Mouse (Mus musculus): ENCODE data around the gene Sumo1. TPM values are rescaled to one million over a fixed set of nuclear protein-coding genes. Genes with fewer than 3 reads are reported as not detected.
A peak's percentile ranks its signal among the peaks of the same experiment; 100 is the strongest.

The Sumo1 gene
- total and polyA plus RNA-seq, 3 experiments = 129 to 131 TPM; not detected in 1

DNA sequence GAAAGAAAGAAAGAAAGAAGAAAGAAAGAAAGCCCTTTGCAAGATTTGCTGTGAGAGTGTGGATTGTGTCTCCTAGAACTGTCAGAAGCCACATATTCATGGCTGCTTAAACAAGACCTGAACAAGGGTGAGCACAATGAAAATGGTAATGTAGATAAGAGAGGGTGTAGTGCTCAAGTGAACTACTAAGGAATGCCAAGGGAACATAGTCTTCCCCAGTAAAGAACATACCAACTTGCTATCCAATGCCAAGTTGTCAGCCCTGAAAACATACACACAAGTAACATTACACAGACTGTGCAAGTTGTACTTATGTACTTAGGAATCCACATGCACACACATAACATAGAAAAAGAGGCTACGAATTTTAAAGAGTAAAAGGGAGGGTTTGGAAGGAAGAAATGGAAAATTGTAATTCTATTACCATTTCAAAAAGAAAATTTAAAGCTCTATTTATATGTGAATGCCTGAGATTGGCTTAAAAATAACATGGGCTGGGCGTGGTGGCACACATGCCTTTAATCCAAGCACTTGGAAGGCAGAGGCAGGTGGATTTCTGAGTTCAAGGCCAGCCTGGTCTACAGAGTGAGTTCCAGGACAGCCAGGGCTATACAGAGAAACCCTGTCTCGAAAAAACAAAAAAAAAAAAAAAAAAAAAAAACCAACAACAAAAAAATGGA is 7.0 kb downstream of the Sumo1 start:
- no peaks in the 10 kb centered on the region for H3K27me3 ChIP-seq (ENCODE audit: control insufficient read depth in 1 of 2, insufficient read depth in 2 of 2, low read length in 2 of 2)
- peaks cover 5 to 13% of the 10 kb centered on the region in 2 experiments; a peak in 3 of 4 replicates for H3K4me1 ChIP-seq (ENCODE audit: control insufficient read depth in 1 of 2, insufficient read depth in 2 of 2, low read length in 2 of 2)
- H3K9ac ChIP-seq (ENCODE audit: control insufficient read depth, low read depth, low read length, poor library complexity, severe bottlenecking) = no peak overlapping the region
- DNase-seq (ENCODE audit: low read depth, low spot score) = no peak
- no peak overlapping the region for H3K27ac ChIP-seq (ENCODE audit: control insufficient read depth, low read depth, low read length)
- no peak for TF ChIP-seq POLR2AphosphoS5 (IDR thresholded peaks at IDR 0.05; ENCODE audit: borderline replicate concordance, low read depth, low read length)
- TF ChIP-seq EP300 (IDR thresholded peaks at IDR 0.05; ENCODE audit: low read depth in 1 of 2, low read length in 2 of 2) = no peak
- TF ChIP-seq GABPA (IDR thresholded peaks at IDR 0.05; ENCODE audit: low read depth, low read length) = no peak
- TF ChIP-seq TBP (IDR thresholded peaks at IDR 0.05; ENCODE audit: low read depth, low read length) = no peak
- no peak for TF ChIP-seq ZKSCAN1 (IDR thresholded peaks at IDR 0.05; ENCODE audit: low read depth, low read length)
- TF ChIP-seq MAX (IDR thresholded peaks at IDR 0.05; ENCODE audit: low read length) = no peak
- no peak for TF ChIP-seq MAFK (IDR thresholded peaks at IDR 0.05; ENCODE audit: borderline replicate concordance, low read depth, low read length)
- no peak for TF ChIP-seq NELFE (IDR thresholded peaks at IDR 0.05; ENCODE audit: low read depth, low read length)
- no peak for TF ChIP-seq KAT2A (conservative IDR thresholded peaks at IDR 0.05; ENCODE audit: low read depth, low read length)
- no peak for TF ChIP-seq SIN3A (IDR thresholded peaks at IDR 0.05; ENCODE audit: low read length)
- TF ChIP-seq TAL1 (IDR thresholded peaks at IDR 0.05; ENCODE audit: low read length) = no peak
- TF ChIP-seq ZC3H11A (IDR thresholded peaks at IDR 0.05; ENCODE audit: low read depth, low read length) = no peak
- H3K79me2 ChIP-seq (ENCODE audit: control insufficient read depth, insufficient read depth, low read length, poor library complexity) = peaks cover 60% of the 10 kb centered on the region
- H3K9me3 ChIP-seq (replicated peaks; ENCODE audit: insufficient read depth, low read length) = no peaks in the 10 kb centered on the region
- no peak overlapping the region for H3K4me3 ChIP-seq (ENCODE audit: control insufficient read depth in 1 of 2, insufficient read depth in 1 of 2, low read depth in 2 of 2, low read length in 2 of 2)
- H3K36me3 ChIP-seq (ENCODE audit: control insufficient read depth in 1 of 2, insufficient read depth in 2 of 2, low read length in 2 of 2) = peaks cover 2 to 19% of the 10 kb centered on the region in 2 experiments; a peak in 3 of 4 replicates

DNA sequence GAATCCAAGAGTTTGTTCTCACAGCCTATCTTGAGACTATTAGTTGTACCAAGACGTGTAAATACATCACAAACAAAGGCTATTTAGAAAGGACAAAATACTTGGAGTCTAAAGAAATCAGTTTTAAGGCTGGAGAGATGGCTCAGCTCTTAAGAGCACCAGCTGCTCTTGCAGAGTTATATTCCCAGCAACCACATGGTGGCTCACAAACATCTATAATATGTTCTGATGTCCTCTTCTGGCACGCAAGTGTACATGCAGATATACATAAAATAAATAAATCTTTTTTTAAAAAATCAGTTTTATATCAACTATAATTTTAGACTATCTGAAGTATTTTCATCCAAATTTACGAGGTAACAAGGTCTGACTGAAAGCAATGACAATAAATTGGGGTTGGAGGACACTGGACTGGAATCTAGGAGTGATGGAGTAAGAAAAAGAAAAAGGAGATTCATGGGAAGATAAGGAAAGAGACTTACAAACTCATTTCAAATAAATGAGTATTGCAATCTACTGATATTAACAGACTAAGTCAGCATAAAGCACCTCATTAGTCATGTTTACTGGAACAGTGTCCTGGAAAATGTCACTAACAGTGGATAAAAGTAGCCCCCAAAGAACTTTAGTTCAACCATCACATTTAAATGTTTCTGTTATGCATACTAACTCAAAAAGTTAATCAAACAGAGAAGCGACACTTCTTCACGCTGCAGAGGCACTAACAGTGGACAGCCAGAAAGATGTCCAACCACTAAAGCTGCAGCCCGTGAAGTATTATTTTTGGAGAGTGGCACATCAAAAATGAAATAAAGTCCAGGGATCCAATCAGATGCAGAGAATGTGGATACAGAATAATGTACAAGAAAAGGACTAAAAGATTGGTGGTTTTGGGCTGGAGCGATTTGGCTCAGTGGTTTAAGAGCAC is 14.1 kb downstream of the Sumo1 start:
- H3K36me3 ChIP-seq (ENCODE audit: control insufficient read depth in 1 of 2, insufficient read depth in 2 of 2, low read length in 2 of 2) = peaks cover 18 to 34% of the 10 kb centered on the region in 2 experiments
- TF ChIP-seq CTCF (IDR thresholded peaks at IDR 0.05 in 2 of 3, conservative IDR thresholded peaks at IDR 0.05 in 1 of 3; ENCODE audit: control insufficient read depth in 1 of 3, insufficient read depth in 1 of 3, low read depth in 2 of 3, low read length in 3 of 3, poor library complexity in 1 of 3, severe bottlenecking in 1 of 3) (peak in 1 of 3 experiments; percentile 18; a peak in 1 of 6 replicates), MXI1 (IDR thresholded peaks at IDR 0.05; ENCODE audit: low read depth, low read length) (no peak)
- H3K79me2 ChIP-seq (ENCODE audit: control insufficient read depth, insufficient read depth, low read length, poor library complexity) = peaks cover 21% of the 10 kb centered on the region
- no peak overlapping the region for H3K9ac ChIP-seq (ENCODE audit: control insufficient read depth, low read depth, low read length, poor library complexity, severe bottlenecking)
- H3K27me3 ChIP-seq (ENCODE audit: control insufficient read depth in 1 of 2, insufficient read depth in 2 of 2, low read length in 2 of 2) = no peaks in the 10 kb centered on the region
- DNase-seq (ENCODE audit: low read depth, low spot score) = no peak
- no peaks in the 10 kb centered on the region for H3K9me3 ChIP-seq (replicated peaks; ENCODE audit: insufficient read depth, low read length)
- H3K4me1 ChIP-seq (ENCODE audit: control insufficient read depth in 1 of 2, insufficient read depth in 2 of 2, low read length in 2 of 2) = peaks cover 11 to 19% of the 10 kb centered on the region in 2 experiments
- H3K4me3 ChIP-seq (ENCODE audit: control insufficient read depth in 1 of 2, insufficient read depth in 1 of 2, low read depth in 2 of 2, low read length in 2 of 2) = no peak overlapping the region
- no peak overlapping the region for H3K27ac ChIP-seq (ENCODE audit: control insufficient read depth, low read depth, low read length)
